Mouse (Mus musculus) c-Kit-negative CD71-positive TER-119-positive erythroid progenitor cells, embryonic 14.5 days (primary cell): ENCODE measurements at regions not wholly inside any gene's neighbourhood (a gene's known extent, or its start where the extent isn't known, plus 50 kb on each side); places are given as distances from the start of the nearest gene placed in this dataset.

Experiments
- DNase-seq: peaks from one replicate; pipeline ENCODE4 v3.0.0-alpha.2; 2013; ENCODE audit warnings: low read depth, low spot score

DNA sequence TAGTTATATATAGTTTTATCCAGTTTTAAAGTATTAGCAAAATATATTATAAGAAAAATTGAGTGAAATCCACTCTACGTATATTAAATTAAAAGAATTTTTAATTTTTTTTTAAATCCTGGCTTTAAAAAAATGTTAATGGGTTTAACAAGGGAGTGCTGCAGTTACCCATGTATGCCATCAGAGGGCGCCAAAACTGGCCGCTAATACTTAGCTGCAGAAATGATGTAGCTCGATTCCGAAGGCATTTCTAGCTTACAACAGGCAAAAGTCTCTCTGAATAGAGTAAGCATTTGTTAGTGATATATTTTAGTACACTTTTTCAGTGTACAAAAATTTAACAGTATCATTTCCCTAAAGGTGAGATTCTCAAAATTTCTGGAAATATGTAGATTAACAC is 73.1 kb downstream of the Olfr444 start:
- peak; percentile 2 for DNase-seq
